Mouse (Mus musculus): ENCODE measurements around the gene Mrpl20. TPM values are rescaled to one million over a fixed set of nuclear protein-coding genes. Genes with fewer than 3 reads are reported as not detected.

Mrpl20 gene
- total RNA-seq, 2 experiments from 2014 or later, result 50.3 to 54.0 TPM

- peak; percentile 96 for DNase-seq (ENCODE audit: low spot score)
These were observed 28.6 kb downstream of the Mrpl20 start, which contains the start of gene Aurkaip1 for GRCm38 (mm10) chr4:155831205-155831766. TSS of gene Aurkaip1 (plus strand) at chr4:155831272.

GRCm38 (mm10) chr4:155831831-155832230, 29.2 kb downstream of the Mrpl20 start:
- no peak for DNase-seq (ENCODE audit: low spot score)

- no peak for DNase-seq (ENCODE audit: low spot score)
These were observed 29.6 kb downstream of the Mrpl20 start for GRCm38 (mm10) chr4:155832321-155832720.

GRCm38 (mm10) chr4:155833234-155833633, 30.6 kb downstream of the Mrpl20 start:
- no peak for DNase-seq (ENCODE audit: low spot score)

GRCm38 (mm10) chr4:155833836-155834235, 31.2 kb downstream of the Mrpl20 start:
- peak; percentile 91 for DNase-seq (ENCODE audit: low spot score)

- DNase-seq (ENCODE audit: low spot score), result peak; percentile 75
These were observed 34.8 kb downstream of the Mrpl20 start for GRCm38 (mm10) chr4:155837404-155838010.

- DNase-seq (ENCODE audit: low spot score), result peak; percentile 67
These were observed 35.8 kb downstream of the Mrpl20 start for GRCm38 (mm10) chr4:155838187-155839153.

GRCm38 (mm10) chr4:155839483-155839910, 36.8 kb downstream of the Mrpl20 start, which contains the start of gene Mxra8:
TSS of gene Mxra8 (plus strand) at chr4:155839680.
- DNase-seq (ENCODE audit: low spot score), result peak; percentile 90

- peak; percentile 64 for DNase-seq (ENCODE audit: low spot score)
These were observed 37.7 kb downstream of the Mrpl20 start for GRCm38 (mm10) chr4:155840076-155841002.

- DNase-seq (ENCODE audit: low spot score), result peak; percentile 64
These were observed 38.4 kb downstream of the Mrpl20 start for GRCm38 (mm10) chr4:155841003-155841454.

- no peak for DNase-seq (ENCODE audit: low spot score)
These were observed 39.1 kb downstream of the Mrpl20 start for GRCm38 (mm10) chr4:155841651-155842270.

GRCm38 (mm10) chr4:155843231-155843630, 40.6 kb downstream of the Mrpl20 start:
- DNase-seq (ENCODE audit: low spot score), result no peak

GRCm38 (mm10) chr4:155846871-155847578, 44.3 kb downstream of the Mrpl20 start, which contains the start of gene Dvl1:
TSS of gene Dvl1 (plus strand) at chr4:155847402.
- peak; percentile 94 for DNase-seq (ENCODE audit: low spot score)

GRCm38 (mm10) chr4:155847591-155848352, 45.1 kb downstream of the Mrpl20 start:
- peak; percentile 42 for DNase-seq (ENCODE audit: low spot score)

GRCm38 (mm10) chr4:155848434-155849095, 45.9 kb downstream of the Mrpl20 start:
- peak; percentile 78 for DNase-seq (ENCODE audit: low spot score)

GRCm38 (mm10) chr4:155849391-155849790, 46.7 kb downstream of the Mrpl20 start:
- DNase-seq (ENCODE audit: low spot score), result no peak

- DNase-seq (ENCODE audit: low spot score), result no peak
These were observed 47.2 kb downstream of the Mrpl20 start for GRCm38 (mm10) chr4:155849792-155850451.

GRCm38 (mm10) chr4:155851368-155851767, 48.7 kb downstream of the Mrpl20 start:
- DNase-seq (ENCODE audit: low spot score), result no peak
